Mouse (Mus musculus): Measurements from ENCODE around the gene Cryba4. TPM values are rescaled to one million over a fixed set of nuclear protein-coding genes. Genes with fewer than 3 reads are reported as not detected.

Gene Cryba4
- total RNA-seq, 2 experiments from 2014 or later, result 0.86 TPM; not detected in 1

- no peak for TF ChIP-seq CTCF (IDR thresholded peaks at IDR 0.05)
- no peak for DNase-seq
- no peak overlapping the region for H3K4me3 ChIP-seq
- intact Hi-C loops (cut with DNase I), result no loop called here
- peak overlapping the region; percentile 84 for H3K27ac ChIP-seq
Measured at GRCm38 (mm10) chr5:112256457-112256856, 4.1 kb upstream of the Cryba4 start.

DNA sequence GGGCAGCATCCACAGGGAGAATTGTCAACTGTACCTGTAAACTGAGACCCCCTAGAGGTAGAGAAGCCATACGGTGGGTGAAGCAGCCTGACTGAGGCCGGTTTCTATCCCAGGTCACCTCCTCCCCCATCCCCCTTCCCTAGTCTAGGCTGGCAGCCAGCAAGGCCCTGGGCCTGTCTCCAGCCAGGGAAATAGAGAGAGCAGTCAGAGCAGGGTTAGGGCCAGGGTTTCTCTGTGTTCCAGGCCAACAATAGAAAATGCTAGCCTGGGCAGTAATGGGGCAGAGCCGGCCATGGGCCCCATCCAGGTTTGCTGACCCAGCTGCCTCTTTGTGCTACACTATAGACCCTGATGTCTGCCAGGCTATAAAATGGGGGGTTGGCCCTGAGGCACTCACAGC is 3.1 kb upstream of the Cryba4 start, which contains the start of gene Crybb1:
Crybb1 (plus strand) TSS at position 390 of the 400 bp plus-strand sequence.
- TF ChIP-seq CTCF (IDR thresholded peaks at IDR 0.05), result no peak
- no peak within 1 kb of the TSS for H3K4me3 ChIP-seq
- peak within 1 kb of the TSS; percentile 84 for H3K27ac ChIP-seq
- intact Hi-C loops (cut with DNase I), result no loop called here
- DNase-seq, result peak; percentile 90

DNA sequence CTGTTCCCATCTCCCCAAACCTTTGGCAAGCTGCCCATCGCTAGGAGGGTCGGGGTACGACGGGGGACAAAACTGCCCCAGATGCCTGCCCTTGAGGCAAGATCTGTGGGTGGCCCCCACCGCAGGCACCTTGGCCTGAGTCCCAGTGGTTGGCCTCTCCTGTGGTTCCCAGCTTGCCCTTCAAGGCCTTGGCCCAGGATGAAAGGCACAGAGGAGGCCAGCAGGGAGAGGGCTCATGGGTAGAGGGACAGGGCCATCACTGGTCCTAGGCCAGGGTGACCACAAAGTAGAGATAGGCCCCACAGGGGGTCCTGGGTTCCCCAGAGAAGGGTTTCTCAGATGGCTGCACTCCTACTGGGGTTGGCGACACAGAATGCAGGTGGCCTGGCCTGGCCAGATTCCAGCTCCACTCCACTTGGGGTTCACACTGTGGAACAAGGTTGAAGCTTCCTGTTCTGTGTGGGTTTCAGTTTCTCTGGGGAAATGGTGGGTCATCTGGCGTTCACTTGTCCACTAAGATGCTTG is 2.0 kb upstream of the Cryba4 start:
- intact Hi-C loops (cut with DNase I), result loop anchor here (5.0 kb wide), 1 partner anchor 38 kb away; no protein-coding TSS in a partner anchor

GRCm38 (mm10) chr5:112253169-112253568 is 851 bp upstream of the Cryba4 start:
- no peak for DNase-seq
- Histone ChIP-seq H3K4me3 (no peak overlapping the region), H3K27ac (no peak overlapping the region)
- intact Hi-C loops (cut with DNase I), result loop anchor here (5.0 kb wide), 1 partner anchor 39 kb away; no protein-coding TSS in a partner anchor
- no peak for TF ChIP-seq CTCF (IDR thresholded peaks at IDR 0.05)

More for the DNA sequence above, 2.0 kb upstream of the Cryba4 start:
- H3K4me3 ChIP-seq, result no peak overlapping the region
- no peak for TF ChIP-seq CTCF (IDR thresholded peaks at IDR 0.05)
- H3K27ac ChIP-seq, result peak overlapping the region; percentile 84
- peak; percentile 91 for DNase-seq

- DNase-seq, result no peak
- H3K4me3 ChIP-seq, result no peak overlapping the region
- intact Hi-C loops (cut with DNase I), result no loop called here
Measured at GRCm38 (mm10) chr5:112249106-112249505, 3.2 kb downstream of the Cryba4 start.

GRCm38 (mm10) chr5:112247399-112247798 is 4.9 kb downstream of the Cryba4 start:
- TF ChIP-seq CTCF (IDR thresholded peaks at IDR 0.05), result no peak
- Histone ChIP-seq H3K27ac (no peak overlapping the region), H3K4me3 (no peak overlapping the region)
- DNase-seq, result no peak
- intact Hi-C loops (cut with DNase I), result no loop called here

More at GRCm38 (mm10) chr5:112249106-112249505, 3.2 kb downstream of the Cryba4 start:
- no peak overlapping the region for H3K27ac ChIP-seq
- TF ChIP-seq CTCF (IDR thresholded peaks at IDR 0.05), result no peak

GRCm38 (mm10) chr5:112244890-112245615 is 7.3 kb downstream of the Cryba4 start:
- Histone ChIP-seq H3K27ac (no peak overlapping the region), H3K4me3 (no peak overlapping the region)
- TF ChIP-seq CTCF (IDR thresholded peaks at IDR 0.05), result no peak
- no peak for DNase-seq
- intact Hi-C loops (cut with DNase I), result loop anchor here (5.0 kb wide), 1 partner anchor 32 kb away; the partner anchor contains the start of gene Tpst2

GRCm38 (mm10) chr5:112244275-112244562 is 8.1 kb downstream of the Cryba4 start:
- intact Hi-C loops (cut with DNase I), result loop anchor here (5.0 kb wide), 1 partner anchor 33 kb away; the partner anchor contains the start of gene Tpst2
- Histone ChIP-seq H3K4me3 (no peak overlapping the region), H3K27ac (no peak overlapping the region)
- no peak for DNase-seq
- TF ChIP-seq CTCF (IDR thresholded peaks at IDR 0.05), result no peak

GRCm38 (mm10) chr5:112243539-112244274 is 8.6 kb downstream of the Cryba4 start:
- Histone ChIP-seq H3K4me3 (no peak overlapping the region), H3K27ac (no peak overlapping the region)
- no peak for DNase-seq
- intact Hi-C loops (cut with DNase I), result loop anchor here (5.0 kb wide), 1 partner anchor 34 kb away; the partner anchor contains the start of gene Tpst2
- no peak for TF ChIP-seq CTCF (IDR thresholded peaks at IDR 0.05)

DNA sequence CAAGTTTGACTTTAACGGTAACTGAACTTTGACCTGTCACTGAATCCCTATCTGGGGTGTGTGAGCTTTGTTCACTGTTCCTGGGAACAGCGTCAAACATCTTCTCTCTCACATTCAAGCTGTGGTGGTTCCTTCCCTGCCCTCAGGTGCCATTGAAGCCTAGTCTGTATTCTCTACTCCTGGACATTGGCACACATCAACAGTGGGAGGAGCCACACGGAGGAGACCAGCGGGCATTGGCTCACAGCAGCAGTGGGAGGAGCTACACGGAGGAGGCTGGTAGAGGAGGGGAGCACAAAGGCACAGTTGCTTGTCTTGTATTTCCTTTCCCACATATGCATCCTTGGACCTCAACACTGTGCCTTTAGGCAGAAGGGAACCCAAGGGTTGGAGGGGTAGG is 9.3 kb downstream of the Cryba4 start:
- no peak overlapping the region for H3K27ac ChIP-seq
- TF ChIP-seq CTCF (IDR thresholded peaks at IDR 0.05), result no peak
- intact Hi-C loops (cut with DNase I), result loop anchor here (5.0 kb wide), 1 partner anchor 34 kb away; the partner anchor contains the start of gene Tpst2
- no peak for DNase-seq
- no peak overlapping the region for H3K4me3 ChIP-seq

- H3K4me3 ChIP-seq, result no peak overlapping the region
- DNase-seq, result no peak
- TF ChIP-seq CTCF (IDR thresholded peaks at IDR 0.05), result no peak
- intact Hi-C loops (cut with DNase I), result loop anchor here (5.0 kb wide), 1 partner anchor 35 kb away; the partner anchor contains the start of gene Tpst2
- no peak overlapping the region for H3K27ac ChIP-seq
Measured at GRCm38 (mm10) chr5:112242361-112242778, 9.9 kb downstream of the Cryba4 start.

DNA sequence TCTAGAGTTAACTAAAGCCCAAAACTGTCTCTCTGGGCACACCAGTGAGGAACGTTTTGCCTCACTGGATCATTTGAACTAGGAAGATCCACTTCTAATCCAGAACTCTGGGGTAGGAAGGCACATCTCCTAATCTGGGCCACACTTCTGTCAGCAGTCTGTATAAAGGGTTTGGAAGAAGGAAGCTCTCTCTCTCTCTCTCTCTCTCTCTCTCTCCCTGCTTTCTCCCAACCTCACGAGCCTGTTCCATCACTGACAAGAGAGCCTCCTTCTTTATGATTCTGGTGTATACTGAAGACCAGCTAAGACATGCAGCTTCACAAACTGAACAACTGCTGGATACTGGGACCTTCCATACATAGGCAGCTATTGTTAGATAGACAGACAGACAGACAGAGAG is 10.5 kb downstream of the Cryba4 start:
- Histone ChIP-seq H3K4me3 (no peak overlapping the region), H3K27ac (no peak overlapping the region)
- DNase-seq, result no peak
- intact Hi-C loops (cut with DNase I), result loop anchor here (5.0 kb wide), 1 partner anchor 35 kb away; the partner anchor contains the start of gene Tpst2
- TF ChIP-seq CTCF (IDR thresholded peaks at IDR 0.05), result no peak
